Mouse (Mus musculus): ENCODE results near the gene Aqp6.

DNA sequence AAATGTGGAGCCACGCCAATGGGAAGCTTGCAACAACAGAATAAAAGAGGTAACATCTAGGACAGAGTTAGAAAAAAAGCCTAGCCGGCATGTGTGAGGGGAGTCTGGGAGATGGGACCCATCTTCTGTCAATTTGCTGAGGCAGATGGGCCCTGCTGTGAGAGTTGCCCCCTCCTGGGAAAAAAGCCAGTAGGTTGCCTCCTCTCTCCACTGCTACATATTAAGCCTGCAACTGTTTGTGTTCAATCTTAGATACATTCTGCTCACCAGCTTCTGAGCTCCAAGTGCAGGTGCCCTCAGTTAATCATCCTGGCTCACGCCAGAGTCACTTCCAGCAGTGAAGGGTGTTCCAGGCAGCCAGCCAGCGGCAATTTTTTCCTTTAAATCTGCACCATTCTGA is 18.6 kb downstream of the Aqp6 start:
- TF ChIP-seq CTCF (IDR thresholded peaks at IDR 0.05; ENCODE audit: low read depth, low read length) (no peak), POLR2A (IDR thresholded peaks at IDR 0.05; ENCODE audit: borderline replicate concordance, low read depth, low read length) (no peak)
